Mouse (Mus musculus) kidney, embryonic 16.5 days (tissue): Measurements from ENCODE around the gene Atp8a2. TPM values are rescaled to one million over a fixed set of nuclear protein-coding genes. Genes with fewer than 3 reads are reported as not detected.
A peak's percentile ranks its signal among the peaks of the same experiment; 100 is the strongest.
"Not testable (repeated sequence)": the region's sequence is repeated elsewhere in the genome, so short reads cannot be mapped to it uniquely, and the experiment has no call there.

Source experiments
- ATAC-seq: fragments of 200-750 bp; cut with Nextera tagmentation; 2 replicates; pipeline ENCODE4 v1.8.0; 2017; ENCODE audit warnings: moderate TSS enrichment; ENCODE audit not compliant: low FRiP score, low TSS enrichment
- H3K27ac ChIP-seq: fragments of 300-500 bp; sonication (generic); 2 replicates; pipeline ENCODE4 v1.5.1; 2014; ENCODE audit warnings: low read length
- H3K27me3 ChIP-seq: fragments of 300-500 bp; sonication (generic); 2 replicates; pipeline ENCODE4 v1.6.1; 2014; ENCODE audit warnings: low read length, control low read depth, mixed read lengths; ENCODE audit not compliant: insufficient read depth
- H3K36me3 ChIP-seq: fragments of 300-500 bp; sonication (generic); 2 replicates; pipeline ENCODE4 v1.6.1; 2014; ENCODE audit warnings: low read length, control low read depth, mixed read lengths; ENCODE audit not compliant: insufficient read depth
- H3K4me1 ChIP-seq: fragments of 300-500 bp; sonication (generic); 2 replicates; pipeline ENCODE4 v1.6.1; 2014; ENCODE audit warnings: low read length, control low read depth, mixed read lengths; ENCODE audit not compliant: insufficient read depth
- H3K4me2 ChIP-seq: fragments of 300-500 bp; sonication (generic); replicated peaks from 2 replicates; pipeline ENCODE4 v1.6.1; 2014; ENCODE audit warnings: low read depth, low read length
- H3K4me3 ChIP-seq: fragments of 300-500 bp; sonication (generic); 2 replicates; pipeline ENCODE4 v1.5.1; 2014; ENCODE audit warnings: mild to moderate bottlenecking, low read length
- H3K9ac ChIP-seq: fragments of 300-500 bp; sonication (generic); replicated peaks from 2 replicates; pipeline ENCODE4 v1.6.1; 2014; ENCODE audit warnings: low read length
- H3K9me3 ChIP-seq: fragments of 300-500 bp; sonication (generic); 2 replicates; pipeline ENCODE4 v1.6.1; 2016; ENCODE audit warnings: low read length, control low read depth
- WGBS: fragments of 180-500 bp; shearing (Covaris S2); extraction: QIAGEN DNeasy Blood & Tissue Kit; methylation state at CpG from one replicate; pipeline ENCODE4 v1.1.7; 2014; 5-methylcytosine and 5-hydroxymethylcytosine counted together
- polyA plus RNA-seq: library from polyadenylated mRNA; unstranded; fragments of >200 nt; fragmentation: Nextera tagmentation; extraction: Ambion mirVana; gene quantifications from 2 replicates; pipeline ENCODE4 v1.2.1, GENCODE M21; 2015

Gene Atp8a2
- polyA plus RNA-seq, 1 experiment from 2014 or later: 1.3 TPM

- 77% methylated on average over 5 of the region's 5 CpGs for WGBS
- Histone ChIP-seq H3K4me1 (no peaks in the 10 kb centered on the region), H3K27ac (no peak overlapping the region), H3K36me3 (no peaks in the 10 kb centered on the region), H3K4me3 (no peak overlapping the region), H3K4me2 (no peak overlapping the region), H3K9me3 (peaks cover 4% of the 10 kb centered on the region; the same call in 1 of the 2 replicates), H3K27me3 (no peaks in the 10 kb centered on the region), H3K9ac (no peak overlapping the region)
- no peak for ATAC-seq
These were observed 377.5 kb downstream of the Atp8a2 start for GRCm38 (mm10) chr14:59819215-59820114.

DNA sequence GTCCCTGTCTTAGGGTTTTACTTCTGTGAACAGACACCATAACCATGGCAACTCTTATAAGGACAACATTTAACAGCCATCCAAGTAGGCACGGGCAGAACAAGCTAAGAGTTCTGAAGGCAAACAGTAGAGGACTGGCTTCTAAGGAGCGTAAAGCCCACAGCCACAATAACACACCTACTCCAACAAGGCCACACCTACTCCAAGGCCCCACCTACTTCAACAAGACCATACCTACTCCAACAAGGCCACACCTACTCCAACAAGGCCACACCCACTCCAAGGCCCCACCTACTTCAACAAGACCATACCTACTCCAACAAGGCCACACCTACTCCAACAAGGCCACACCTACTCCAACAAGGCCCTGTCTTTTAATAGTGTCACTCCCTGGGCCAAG lies 386.7 kb downstream of the Atp8a2 start:
- not testable (repeated sequence) for H3K9ac ChIP-seq, H3K36me3 ChIP-seq, H3K9me3 ChIP-seq, H3K27ac ChIP-seq, ATAC-seq, H3K4me2 ChIP-seq, H3K4me3 ChIP-seq, H3K27me3 ChIP-seq
- peaks cover 17% of the 10 kb centered on the region; the same call in 1 of the 2 replicates for H3K4me1 ChIP-seq
- 95% methylated on average over 2 of the region's 2 CpGs for WGBS

DNA sequence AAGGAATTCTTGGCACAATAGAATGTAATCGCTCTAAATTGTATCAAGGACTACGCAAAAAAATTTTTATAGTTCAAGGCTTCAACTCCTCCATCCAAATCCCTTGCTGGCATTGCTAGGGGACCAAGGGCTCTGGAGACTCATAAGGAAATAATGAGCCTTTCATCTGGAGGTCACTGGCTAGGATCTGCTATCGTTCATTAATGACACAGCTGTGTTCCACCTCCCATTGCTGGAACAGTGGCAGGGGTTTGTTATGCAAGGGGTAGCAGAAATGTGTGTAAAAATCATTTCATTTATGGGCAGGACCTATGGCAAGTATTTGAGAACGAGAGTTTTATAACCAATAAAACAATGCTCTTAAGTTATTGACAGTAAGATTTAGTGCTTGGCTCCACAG lies 387.2 kb downstream of the Atp8a2 start:
- Histone ChIP-seq H3K4me3 (no peak overlapping the region), H3K4me2 (no peak overlapping the region), H3K9me3 (no peaks in the 10 kb centered on the region), H3K36me3 (no peaks in the 10 kb centered on the region), H3K27me3 (no peaks in the 10 kb centered on the region), H3K9ac (no peak overlapping the region), H3K4me1 (peaks cover 17% of the 10 kb centered on the region; the same call in 1 of the 2 replicates), H3K27ac (no peak overlapping the region)
- 75% methylated on average over 4 of the region's 4 CpGs for WGBS
- ATAC-seq: no peak

GRCm38 (mm10) chr14:59807528-59808300 lies 389.3 kb downstream of the Atp8a2 start:
- Histone ChIP-seq H3K27ac (no peak overlapping the region), H3K9me3 (0 out of 2 replicates have a peak, but pooled peaks cover 7% of the 10 kb centered on the region), H3K4me3 (no peak overlapping the region), H3K4me2 (no peak overlapping the region), H3K4me1 (peaks cover 17% of the 10 kb centered on the region; the same call in 1 of the 2 replicates), H3K36me3 (no peaks in the 10 kb centered on the region), H3K9ac (no peak overlapping the region), H3K27me3 (no peaks in the 10 kb centered on the region)
- WGBS: 58% methylated on average over 7 of the region's 7 CpGs
- ATAC-seq: no peak

GRCm38 (mm10) chr14:59806910-59807309 lies 390.1 kb downstream of the Atp8a2 start:
- Histone ChIP-seq H3K4me2 (no peak overlapping the region), H3K36me3 (no peaks in the 10 kb centered on the region), H3K4me3 (no peak overlapping the region), H3K27ac (no peak overlapping the region), H3K4me1 (peaks cover 17% of the 10 kb centered on the region; the same call in 1 of the 2 replicates), H3K27me3 (no peaks in the 10 kb centered on the region), H3K9me3 (0 out of 2 replicates have a peak, but pooled peaks cover 7% of the 10 kb centered on the region), H3K9ac (no peak overlapping the region)
- WGBS: 31% methylated on average over 4 of the region's 4 CpGs
- no peak for ATAC-seq

DNA sequence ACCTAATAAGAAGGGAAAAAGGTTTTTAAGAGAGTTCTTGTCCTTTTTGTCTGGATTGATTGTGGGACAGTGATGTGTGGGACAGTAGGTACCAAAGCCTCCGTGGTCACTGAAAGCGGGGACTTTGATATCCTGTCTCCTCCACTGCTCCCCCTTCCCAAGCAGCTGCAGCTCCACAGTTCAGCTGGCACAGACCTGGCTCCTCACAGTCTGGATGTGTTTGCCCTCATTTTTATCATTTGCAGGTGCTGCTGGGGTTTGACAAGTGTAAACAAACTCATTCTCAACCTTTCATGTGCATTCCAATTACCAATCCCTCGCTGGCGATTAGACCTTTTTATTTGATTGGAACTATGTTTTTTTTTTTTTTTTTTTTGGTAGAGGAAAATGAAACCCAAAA lies 390.8 kb downstream of the Atp8a2 start:
- no peaks in the 10 kb centered on the region for H3K36me3 ChIP-seq
- H3K4me2 ChIP-seq: no peak overlapping the region
- H3K27me3 ChIP-seq: no peaks in the 10 kb centered on the region
- peaks cover 17% of the 10 kb centered on the region; the same call in 1 of the 2 replicates for H3K4me1 ChIP-seq
- no peak overlapping the region for H3K4me3 ChIP-seq
- ATAC-seq: no peak; the same call in 1 of the 2 replicates
- WGBS: 50% methylated on average over 4 of the region's 4 CpGs
- H3K27ac ChIP-seq: no peak overlapping the region
- no peak overlapping the region for H3K9ac ChIP-seq
- 0 out of 2 replicates have a peak, but pooled peaks cover 7% of the 10 kb centered on the region for H3K9me3 ChIP-seq

DNA sequence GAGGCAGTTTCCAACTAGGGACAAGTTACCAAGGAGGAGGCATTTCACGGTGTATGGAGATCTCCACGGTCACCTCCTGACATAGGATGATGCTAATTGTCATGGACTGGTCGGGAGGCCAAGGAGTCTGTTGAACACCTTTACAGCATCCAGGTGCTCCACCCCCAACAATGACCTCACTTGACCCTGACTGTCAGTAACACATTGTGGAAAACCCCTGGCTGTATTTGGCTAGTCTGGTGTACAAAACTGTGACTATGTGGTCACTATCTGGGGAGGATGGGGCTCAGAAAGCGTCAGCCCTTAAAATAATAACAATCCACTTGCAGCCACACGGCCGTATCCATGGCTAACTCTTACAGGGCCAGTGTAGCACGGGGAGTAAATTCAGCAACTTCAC lies 391.3 kb downstream of the Atp8a2 start:
- ATAC-seq: no peak
- H3K27me3 ChIP-seq: no peaks in the 10 kb centered on the region
- H3K4me2 ChIP-seq: no peak overlapping the region
- 0 out of 2 replicates have a peak, but pooled peaks cover 7% of the 10 kb centered on the region for H3K9me3 ChIP-seq
- no peak overlapping the region for H3K27ac ChIP-seq
- WGBS: 30% methylated on average over 7 of the region's 7 CpGs
- no peak overlapping the region for H3K9ac ChIP-seq
- peaks cover 17% of the 10 kb centered on the region; the same call in 1 of the 2 replicates for H3K4me1 ChIP-seq
- H3K36me3 ChIP-seq: no peaks in the 10 kb centered on the region
- no peak overlapping the region for H3K4me3 ChIP-seq

- Histone ChIP-seq H3K27me3 (no peaks in the 10 kb centered on the region), H3K9ac (no peak overlapping the region), H3K27ac (peak overlapping the region; percentile 51; the same call in 1 of the 2 replicates), H3K4me2 (no peak overlapping the region), H3K36me3 (no peaks in the 10 kb centered on the region), H3K4me3 (no peak overlapping the region), H3K4me1 (peaks cover 12% of the 10 kb centered on the region; the same call in 1 of the 2 replicates), H3K9me3 (0 out of 2 replicates have a peak, but pooled peaks cover 7% of the 10 kb centered on the region)
- 58% methylated on average over 8 of the region's 8 CpGs for WGBS
- peak; percentile 86 for ATAC-seq
These were observed 394.9 kb downstream of the Atp8a2 start for GRCm38 (mm10) chr14:59801961-59802599.

- Histone ChIP-seq H3K4me3 (no peak overlapping the region), H3K36me3 (no peaks in the 10 kb centered on the region), H3K9me3 (0 out of 2 replicates have a peak, but pooled peaks cover 7% of the 10 kb centered on the region), H3K27me3 (no peaks in the 10 kb centered on the region), H3K9ac (no peak overlapping the region), H3K4me1 (no peaks in the 10 kb centered on the region), H3K4me2 (no peak overlapping the region), H3K27ac (no peak overlapping the region)
- WGBS: 63% methylated on average over 3 of the region's 3 CpGs
- ATAC-seq: no peak
These were observed 397.5 kb downstream of the Atp8a2 start for GRCm38 (mm10) chr14:59799511-59799910.
